Mouse (Mus musculus): Measurements from ENCODE around the gene Phactr4. TPM values are rescaled to one million over a fixed set of nuclear protein-coding genes. Genes with fewer than 3 reads are reported as not detected.

The Phactr4 gene
- 23.6 and 27.3 TPM in 2 replicates for polyA plus RNA-seq (2016; fragmentation: Nextera tagmentation; extraction: Ambion mirVana)

DNA sequence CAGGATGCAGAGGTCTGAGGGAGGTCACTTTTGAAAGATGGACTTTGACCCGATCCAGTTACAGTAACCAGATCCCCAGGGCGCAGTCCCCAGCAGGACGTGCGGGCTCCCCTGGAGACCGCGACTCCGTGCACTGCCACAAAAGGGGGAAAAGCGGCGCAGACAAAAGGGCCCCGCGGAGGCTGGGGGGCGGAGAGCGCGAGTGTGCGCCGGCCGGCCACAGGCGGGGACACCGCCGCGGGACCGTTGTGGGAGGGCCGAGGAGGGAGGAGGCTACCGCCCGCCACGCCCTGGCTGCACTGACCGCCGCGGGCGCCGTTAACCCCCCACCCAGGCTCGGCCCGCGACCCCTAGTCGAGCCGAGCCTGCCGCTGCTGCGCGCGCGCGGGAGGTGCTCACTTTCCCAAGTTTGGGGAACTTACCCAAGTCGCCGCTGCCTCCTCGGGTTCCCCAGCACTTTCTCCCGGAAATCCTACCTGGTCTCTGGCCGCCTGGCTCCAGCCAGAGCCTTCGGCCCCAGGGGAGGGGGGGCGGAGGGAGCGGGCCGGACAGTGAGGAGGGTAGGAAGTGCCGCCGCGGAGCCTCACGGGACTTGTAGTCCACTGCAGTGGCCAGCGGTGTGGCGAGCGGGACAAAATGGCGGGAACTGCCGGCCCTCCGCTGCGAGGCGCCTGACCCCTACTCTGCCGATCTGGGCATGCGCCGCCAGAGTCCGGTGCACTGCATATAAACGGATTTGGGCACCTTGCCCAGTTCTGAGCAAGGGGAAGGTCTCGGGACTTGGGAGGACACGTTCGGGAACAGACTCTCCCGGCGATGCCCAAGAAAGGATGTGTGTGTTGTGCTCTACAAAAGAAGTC is at the start of gene Phactr4:
Phactr4 (minus strand) TSS at position 567 of the 860 bp plus-strand sequence.
- peak; percentile 99 for DNase-seq (ENCODE audit: low spot score)
- Histone ChIP-seq H3K4me1 (peaks cover 19% of the 10 kb centered on the region), H3K36me3 (peaks cover 5% of the 10 kb centered on the region; the same call in 1 of the 2 replicates), H3K27ac (replicated peaks) (peak within 1 kb of the TSS; percentile 98), H3K4me3 (peak within 1 kb of the TSS; percentile 68), H3K27me3 (ENCODE audit: low read depth, poor library complexity, severe bottlenecking) (no peaks in the 10 kb centered on the region), H3K9me3 (replicated peaks) (no peaks in the 10 kb centered on the region)
- WGBS, result under 1% methylated on average over 73 of the region's 73 CpGs

DNA sequence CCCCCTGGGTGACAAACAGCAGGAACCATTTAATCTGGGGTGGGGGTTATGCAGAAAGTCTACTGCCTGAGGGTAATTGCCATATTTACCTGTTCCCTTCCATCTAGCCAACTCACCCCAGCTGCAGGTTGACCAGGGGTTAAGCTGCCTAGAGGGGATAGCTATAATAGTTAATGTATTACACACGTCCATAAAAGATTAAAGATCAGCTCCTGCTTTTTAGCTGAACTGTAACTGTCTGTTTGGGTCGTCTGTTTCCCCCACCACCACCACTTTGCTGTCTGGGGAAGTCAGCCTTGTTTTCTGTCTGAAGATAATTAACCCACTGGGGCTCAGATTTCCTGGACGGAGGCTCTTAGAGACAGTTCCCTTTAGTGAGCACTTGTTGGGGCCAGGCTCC is 47.6 kb upstream of the Phactr4 start:
- no peak overlapping the region for H3K4me3 ChIP-seq
- 25% methylated on average over 3 of the region's 3 CpGs for WGBS
- H3K27me3 ChIP-seq (ENCODE audit: low read depth, poor library complexity, severe bottlenecking), result no peaks in the 10 kb centered on the region
- H3K9me3 ChIP-seq (replicated peaks), result no peaks in the 10 kb centered on the region
- no peaks in the 10 kb centered on the region for H3K36me3 ChIP-seq
- no peaks in the 10 kb centered on the region for H3K4me1 ChIP-seq
- H3K27ac ChIP-seq (replicated peaks), result no peak overlapping the region
- no peak for DNase-seq (ENCODE audit: low spot score)

DNA sequence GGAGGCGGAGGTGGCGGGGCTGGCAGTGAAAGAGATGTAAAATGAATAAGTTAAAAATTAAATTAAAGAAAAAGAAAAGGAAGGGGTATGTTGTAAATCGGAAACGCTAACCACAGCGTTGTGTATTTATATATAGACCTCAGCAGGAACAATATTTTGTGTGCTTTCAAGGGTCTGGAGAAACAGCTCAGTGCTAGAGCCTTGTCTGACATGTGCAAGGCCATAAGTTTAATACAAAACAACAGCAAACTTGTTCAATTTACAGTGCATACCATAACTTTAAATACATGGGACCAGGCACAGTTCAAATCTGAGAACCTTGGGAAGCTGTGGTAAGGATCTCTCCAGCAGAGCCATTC is 41.9 kb upstream of the Phactr4 start:
- H3K36me3 ChIP-seq, result peaks cover 28% of the 10 kb centered on the region
- H3K27ac ChIP-seq (replicated peaks), result peak overlapping the region; percentile 87
- H3K4me3 ChIP-seq, result peak overlapping the region; percentile 90
- DNase-seq (ENCODE audit: low spot score), result no peak
- H3K9me3 ChIP-seq (replicated peaks), result no peaks in the 10 kb centered on the region
- WGBS, result 2% methylated on average over 5 of the region's 5 CpGs
- H3K27me3 ChIP-seq (ENCODE audit: low read depth, poor library complexity, severe bottlenecking), result no peaks in the 10 kb centered on the region
- H3K4me1 ChIP-seq, result peaks cover 20% of the 10 kb centered on the region

DNA sequence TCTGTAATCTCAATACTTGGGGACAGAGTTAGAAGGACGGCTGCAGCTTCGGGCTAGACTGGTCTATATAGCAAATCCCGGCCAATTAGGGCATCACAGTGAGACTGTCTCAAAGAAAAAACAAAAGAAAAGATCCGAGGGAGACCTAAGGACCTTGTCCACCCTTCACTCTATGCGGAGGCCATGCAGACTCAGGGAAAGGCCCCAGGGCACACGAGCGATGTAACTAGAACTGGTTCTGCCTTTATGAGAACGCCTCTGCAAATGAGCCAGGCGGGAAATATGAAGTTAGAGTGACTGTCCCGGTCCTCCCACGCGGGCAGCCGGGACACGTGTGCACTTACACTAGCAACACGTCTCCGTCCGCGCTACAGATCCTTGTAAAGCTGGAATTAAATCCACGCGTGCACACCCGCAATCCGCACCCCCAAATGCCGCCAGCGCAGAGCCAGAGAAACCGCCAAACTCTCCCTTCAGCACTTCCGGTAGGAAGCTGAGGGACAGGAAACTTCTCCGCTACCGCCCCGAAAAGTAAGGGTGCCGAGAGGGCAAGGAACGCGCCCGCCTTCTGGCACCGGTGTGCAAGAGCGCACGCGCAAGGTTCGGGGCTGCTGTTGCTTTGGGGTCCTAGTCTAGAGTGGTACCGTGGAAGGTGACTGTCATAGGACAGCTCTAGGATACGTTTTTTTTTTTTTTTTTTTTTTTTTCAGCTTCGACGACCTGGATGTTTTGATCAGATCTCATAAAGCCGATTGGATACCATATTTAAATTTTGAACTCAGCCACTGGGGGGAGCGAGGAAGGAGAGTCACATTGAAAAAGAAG is 41.4 kb upstream of the Phactr4 start, which contains the start of gene Med18:
Med18 (minus strand) TSS at position 492 of the 825 bp plus-strand sequence.
- Histone ChIP-seq H3K27ac (replicated peaks) (peak within 1 kb of the TSS; percentile 87), H3K27me3 (ENCODE audit: low read depth, poor library complexity, severe bottlenecking) (no peaks in the 10 kb centered on the region), H3K4me1 (peaks cover 20% of the 10 kb centered on the region), H3K9me3 (replicated peaks) (no peaks in the 10 kb centered on the region), H3K36me3 (peaks cover 34% of the 10 kb centered on the region), H3K4me3 (peak within 1 kb of the TSS; percentile 90)
- under 1% methylated on average over 44 of the region's 44 CpGs for WGBS
- peak; percentile 94 for DNase-seq (ENCODE audit: low spot score)

DNA sequence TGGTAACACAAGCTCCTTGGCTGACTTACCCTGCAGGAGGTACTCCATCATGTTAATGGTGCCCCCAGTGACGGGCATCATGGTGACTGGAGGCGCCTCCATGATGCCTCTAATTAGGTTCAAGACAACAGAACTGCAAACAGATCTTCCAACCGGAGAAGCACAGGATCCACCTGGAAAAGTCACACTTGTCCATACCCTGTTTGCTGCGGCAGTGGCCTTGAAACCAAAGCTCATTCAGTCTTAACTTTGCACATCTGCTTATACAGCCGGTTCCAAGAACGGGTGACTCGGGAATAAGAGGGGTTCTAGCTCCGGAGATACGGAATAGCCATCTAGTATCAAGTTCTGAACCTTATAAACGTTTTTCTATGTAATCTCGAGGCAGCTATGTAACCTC is 40.5 kb upstream of the Phactr4 start:
- H3K36me3 ChIP-seq, result peaks cover 42% of the 10 kb centered on the region
- H3K4me1 ChIP-seq, result peaks cover 20% of the 10 kb centered on the region
- no peaks in the 10 kb centered on the region for H3K27me3 ChIP-seq (ENCODE audit: low read depth, poor library complexity, severe bottlenecking)
- peak overlapping the region; percentile 87 for H3K27ac ChIP-seq (replicated peaks)
- DNase-seq (ENCODE audit: low spot score), result no peak
- peak overlapping the region; percentile 90 for H3K4me3 ChIP-seq
- WGBS, result 19% methylated on average over 11 of the region's 11 CpGs
- H3K9me3 ChIP-seq (replicated peaks), result no peaks in the 10 kb centered on the region

DNA sequence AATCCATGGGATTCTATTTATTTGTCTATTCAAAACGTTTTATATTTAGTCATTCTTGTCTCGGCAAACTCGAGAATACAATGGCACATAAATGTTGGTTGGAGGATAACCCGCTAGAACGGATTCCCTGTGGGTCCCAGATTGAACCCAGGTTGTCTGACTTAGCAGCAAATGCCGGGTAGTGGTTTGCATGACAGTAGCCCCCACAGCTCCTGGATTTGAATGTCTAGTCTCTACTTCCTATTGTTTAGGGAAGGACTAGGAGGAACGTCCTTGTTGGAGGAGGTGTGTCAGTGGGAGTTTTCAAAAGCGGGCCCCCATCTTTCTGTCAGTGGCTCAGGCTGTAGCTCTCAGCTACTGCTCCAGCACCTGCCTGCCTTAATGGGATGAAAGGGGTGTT is 37.9 kb upstream of the Phactr4 start:
- Histone ChIP-seq H3K27me3 (ENCODE audit: low read depth, poor library complexity, severe bottlenecking) (no peaks in the 10 kb centered on the region), H3K4me3 (no peak overlapping the region), H3K36me3 (peaks cover 56% of the 10 kb centered on the region), H3K27ac (replicated peaks) (no peak overlapping the region), H3K4me1 (peaks cover 20% of the 10 kb centered on the region), H3K9me3 (replicated peaks) (no peaks in the 10 kb centered on the region)
- no peak for DNase-seq (ENCODE audit: low spot score)
- 91% methylated on average over 8 of the region's 8 CpGs for WGBS

DNA sequence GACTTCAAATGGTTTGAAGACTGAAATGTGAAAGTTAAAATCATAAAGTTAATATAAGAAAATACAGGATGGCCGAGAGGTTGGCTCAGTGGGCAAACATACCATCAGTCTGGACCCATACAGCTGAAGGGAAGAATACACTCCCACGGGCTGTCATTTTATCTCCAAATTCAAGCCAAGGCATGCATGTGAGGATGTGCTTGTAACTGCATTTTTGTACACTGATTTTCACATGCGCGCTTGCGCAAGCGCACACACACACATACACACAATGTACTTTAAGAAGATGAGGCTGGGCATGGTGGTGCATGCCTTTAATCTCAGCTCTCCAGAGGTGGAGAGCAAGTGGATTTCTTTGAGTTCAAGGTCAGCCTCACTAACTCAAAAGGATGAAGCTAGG is 33.3 kb upstream of the Phactr4 start:
- Histone ChIP-seq H3K4me3 (no peak overlapping the region), H3K36me3 (peaks cover 41% of the 10 kb centered on the region), H3K4me1 (no peaks in the 10 kb centered on the region), H3K27ac (replicated peaks) (no peak overlapping the region), H3K9me3 (replicated peaks) (no peaks in the 10 kb centered on the region), H3K27me3 (ENCODE audit: low read depth, poor library complexity, severe bottlenecking) (no peaks in the 10 kb centered on the region)
- no peak for DNase-seq (ENCODE audit: low spot score)
- WGBS, result 94% methylated on average over 6 of the region's 6 CpGs

DNA sequence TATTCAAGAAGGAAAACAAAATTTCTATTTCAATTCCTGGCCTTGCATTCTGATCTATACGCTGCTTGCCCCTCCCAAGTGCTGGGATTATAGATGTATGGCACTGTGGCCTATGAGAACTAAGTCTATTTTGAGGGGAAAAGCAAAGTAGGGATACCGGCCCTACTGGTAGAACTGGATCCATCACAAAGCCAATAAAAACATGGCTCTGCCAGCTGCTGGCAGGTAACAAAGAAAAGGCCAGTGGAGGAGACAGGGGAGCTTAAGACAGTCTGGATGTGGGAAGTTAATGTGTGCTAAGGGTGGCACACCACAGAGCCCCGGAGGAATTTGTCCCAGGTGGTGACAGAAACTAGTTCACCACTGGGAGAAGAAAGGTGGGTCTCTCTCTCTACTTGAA is 32.9 kb upstream of the Phactr4 start:
- no peak for DNase-seq (ENCODE audit: low spot score)
- no peaks in the 10 kb centered on the region for H3K9me3 ChIP-seq (replicated peaks)
- no peak overlapping the region for H3K27ac ChIP-seq (replicated peaks)
- WGBS, result 85% methylated on average over 3 of the region's 3 CpGs
- H3K36me3 ChIP-seq, result peaks cover 37% of the 10 kb centered on the region
- no peak overlapping the region for H3K4me3 ChIP-seq
- no peaks in the 10 kb centered on the region for H3K4me1 ChIP-seq
- no peaks in the 10 kb centered on the region for H3K27me3 ChIP-seq (ENCODE audit: low read depth, poor library complexity, severe bottlenecking)

DNA sequence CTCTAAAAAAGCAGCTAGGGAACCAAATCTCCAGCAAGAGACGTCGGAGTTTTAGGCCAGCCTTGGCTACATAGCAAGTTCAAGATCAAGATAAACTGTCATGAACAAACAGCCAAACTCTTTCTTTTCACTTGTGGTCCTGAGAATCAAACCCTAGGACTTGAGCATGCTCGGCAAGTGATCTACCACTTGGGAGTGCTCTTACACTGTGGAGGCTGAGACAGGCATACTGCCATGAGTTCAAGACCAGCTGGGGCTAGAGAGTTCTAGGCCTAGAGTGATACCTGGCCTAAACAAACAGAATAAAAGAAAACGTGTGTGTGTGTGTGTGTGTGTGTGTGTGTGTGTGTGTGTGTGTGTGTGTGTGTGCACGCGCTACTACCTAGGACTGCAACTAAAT is 31.9 kb upstream of the Phactr4 start:
- no peaks in the 10 kb centered on the region for H3K9me3 ChIP-seq (replicated peaks)
- no peaks in the 10 kb centered on the region for H3K27me3 ChIP-seq (ENCODE audit: low read depth, poor library complexity, severe bottlenecking)
- WGBS, result 86% methylated on average over 6 of the region's 6 CpGs
- H3K4me1 ChIP-seq, result no peaks in the 10 kb centered on the region
- DNase-seq (ENCODE audit: low spot score), result no peak
- H3K36me3 ChIP-seq, result peaks cover 27% of the 10 kb centered on the region
- no peak overlapping the region for H3K27ac ChIP-seq (replicated peaks)
- H3K4me3 ChIP-seq, result no peak overlapping the region

DNA sequence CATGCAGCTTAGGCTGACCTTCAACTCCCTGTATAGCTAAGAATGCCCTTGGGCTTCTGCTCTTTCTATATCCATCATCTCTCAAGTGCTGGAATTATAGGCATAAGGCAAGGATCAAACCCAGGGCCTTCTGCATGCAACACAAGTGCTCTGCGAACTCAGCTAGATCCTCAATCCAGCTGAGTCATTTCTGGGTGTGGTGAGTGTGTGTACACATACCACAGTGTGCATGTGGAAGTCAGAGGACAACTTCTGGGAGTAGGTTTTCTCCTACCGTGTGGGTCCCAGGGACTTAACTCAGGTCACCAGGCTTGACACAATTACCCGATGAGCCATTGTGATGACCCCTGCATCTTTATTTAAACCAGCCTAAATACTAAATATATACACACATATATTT is 27.5 kb upstream of the Phactr4 start:
- 87% methylated on average over 3 of the region's 3 CpGs for WGBS
- DNase-seq (ENCODE audit: low spot score), result no peak
- H3K4me3 ChIP-seq, result no peak overlapping the region
- H3K9me3 ChIP-seq (replicated peaks), result no peaks in the 10 kb centered on the region
- no peaks in the 10 kb centered on the region for H3K27me3 ChIP-seq (ENCODE audit: low read depth, poor library complexity, severe bottlenecking)
- H3K36me3 ChIP-seq, result no peaks in the 10 kb centered on the region
- H3K4me1 ChIP-seq, result no peaks in the 10 kb centered on the region
- no peak overlapping the region for H3K27ac ChIP-seq (replicated peaks)

DNA sequence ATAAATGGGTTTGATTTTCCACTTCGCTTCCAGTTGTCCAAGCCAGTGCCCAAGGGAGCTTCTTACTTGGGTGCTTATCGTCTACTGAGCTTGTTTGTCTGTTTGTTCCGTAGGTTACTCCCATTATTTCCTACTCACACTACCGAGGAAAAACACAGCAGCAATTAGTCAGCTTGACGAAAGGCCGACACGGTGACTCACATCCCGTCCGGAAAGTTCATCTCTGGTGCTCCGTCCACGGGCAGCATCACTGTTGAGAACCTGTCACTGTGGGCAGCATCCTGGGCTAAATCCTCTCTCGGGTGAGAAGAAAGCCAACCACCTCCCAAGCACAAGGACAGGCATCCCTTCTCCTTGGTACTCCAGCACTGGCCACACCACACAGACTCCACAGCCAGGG is 23.8 kb upstream of the Phactr4 start:
- no peaks in the 10 kb centered on the region for H3K9me3 ChIP-seq (replicated peaks)
- H3K36me3 ChIP-seq, result no peaks in the 10 kb centered on the region
- no peaks in the 10 kb centered on the region for H3K27me3 ChIP-seq (ENCODE audit: low read depth, poor library complexity, severe bottlenecking)
- no peaks in the 10 kb centered on the region for H3K4me1 ChIP-seq
- 86% methylated on average over 12 of the region's 12 CpGs for whole genome bisulfite sequencing
- H3K27ac ChIP-seq (replicated peaks), result no peak overlapping the region
- H3K4me3 ChIP-seq, result no peak overlapping the region
- DNase-seq (ENCODE audit: low spot score), result no peak

DNA sequence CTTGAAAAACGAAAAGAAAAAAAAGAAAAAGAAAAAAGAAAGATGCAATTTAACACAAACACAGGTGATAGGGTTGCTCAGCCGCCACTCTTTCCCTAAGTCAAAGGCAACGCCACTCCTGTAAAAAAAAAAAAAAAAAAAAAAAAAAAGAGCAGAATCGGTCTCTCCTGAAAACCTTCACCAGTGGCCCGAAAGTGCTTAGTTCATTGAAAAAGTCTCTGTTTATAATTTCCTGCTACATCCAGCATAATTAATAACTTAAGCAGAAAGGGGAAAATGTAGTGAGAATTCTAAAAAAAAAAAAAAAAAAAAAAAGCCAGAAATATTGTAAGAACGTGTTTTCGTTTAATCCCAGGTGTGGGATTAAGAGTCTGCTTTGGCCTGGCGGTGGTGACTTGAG is 22.2 kb upstream of the Phactr4 start:
- 82% methylated on average over 8 of the region's 8 CpGs for WGBS
- DNase-seq (ENCODE audit: low spot score), result no peak
- Histone ChIP-seq H3K27ac (replicated peaks) (no peak overlapping the region), H3K36me3 (no peaks in the 10 kb centered on the region), H3K9me3 (replicated peaks) (no peaks in the 10 kb centered on the region), H3K27me3 (ENCODE audit: low read depth, poor library complexity, severe bottlenecking) (no peaks in the 10 kb centered on the region), H3K4me3 (no peak overlapping the region), H3K4me1 (no peaks in the 10 kb centered on the region)

DNA sequence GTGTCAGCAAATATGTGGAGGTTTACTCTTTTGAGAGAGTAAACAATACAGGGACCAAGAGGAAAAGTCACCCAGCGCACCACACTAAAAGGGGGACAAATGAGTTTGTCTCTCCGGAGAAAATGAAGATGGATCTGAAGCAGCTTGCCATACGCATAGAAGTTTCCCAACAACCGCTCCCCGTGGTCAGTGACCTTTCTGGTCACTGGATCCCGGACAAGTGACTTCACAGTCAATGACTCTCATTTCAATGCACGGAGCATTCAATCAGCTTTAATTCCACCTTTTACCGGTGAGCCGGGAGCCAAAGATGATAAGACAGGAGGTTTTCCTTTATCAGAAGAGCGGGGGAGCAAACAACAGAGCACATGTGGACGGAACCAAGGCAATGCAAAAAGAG is 15.6 kb upstream of the Phactr4 start:
- no peaks in the 10 kb centered on the region for H3K27me3 ChIP-seq (ENCODE audit: low read depth, poor library complexity, severe bottlenecking)
- no peak overlapping the region for H3K27ac ChIP-seq (replicated peaks)
- peaks cover 9% of the 10 kb centered on the region for H3K4me1 ChIP-seq
- DNase-seq (ENCODE audit: low spot score), result no peak
- WGBS, result 27% methylated on average over 11 of the region's 11 CpGs
- no peaks in the 10 kb centered on the region for H3K9me3 ChIP-seq (replicated peaks)
- H3K4me3 ChIP-seq, result no peak overlapping the region
- H3K36me3 ChIP-seq, result no peaks in the 10 kb centered on the region
